Mouse (Mus musculus) adrenal gland, adult (tissue): ENCODE data around the gene Mrgprx1.

ENCODE experiments used
- DNase-seq, 2 experiments: peaks; one replicate each; pipeline ENCODE4 v3.0.0; 2022 to 2023; ENCODE audit warnings: low spot score in 1 of 2; ENCODE audit not compliant: inconsistent age in 2 of 2

Gene Mrgprx1

DNA sequence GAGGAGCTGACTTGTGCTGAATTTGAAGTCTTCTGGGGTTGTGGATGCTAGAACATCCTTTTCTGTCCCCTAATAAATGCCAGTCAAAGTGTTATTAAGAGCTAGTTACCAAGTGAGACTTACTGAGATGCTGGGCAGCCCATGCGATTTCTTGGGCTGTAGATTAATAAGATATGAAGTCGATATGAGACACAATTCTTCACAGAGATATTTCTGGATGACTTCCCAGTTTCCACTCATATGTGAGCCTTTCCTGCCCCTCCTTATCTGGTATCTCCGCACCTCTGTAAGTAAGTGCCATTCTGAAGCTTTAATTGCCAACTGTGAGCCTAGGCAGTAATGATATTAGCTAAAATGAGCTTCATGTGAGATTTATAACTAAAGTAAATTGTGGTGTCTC lies at the start of gene Mrgprx1:
Gene Mrgprx1 (minus strand): TSS at position 101 of the 400 bp plus-strand sequence.
- no peak for DNase-seq

- no peak for DNase-seq
These were observed 48.1 kb upstream of the Mrgprx1 start for GRCm38 (mm10) chr7:48075521-48075920.

DNA sequence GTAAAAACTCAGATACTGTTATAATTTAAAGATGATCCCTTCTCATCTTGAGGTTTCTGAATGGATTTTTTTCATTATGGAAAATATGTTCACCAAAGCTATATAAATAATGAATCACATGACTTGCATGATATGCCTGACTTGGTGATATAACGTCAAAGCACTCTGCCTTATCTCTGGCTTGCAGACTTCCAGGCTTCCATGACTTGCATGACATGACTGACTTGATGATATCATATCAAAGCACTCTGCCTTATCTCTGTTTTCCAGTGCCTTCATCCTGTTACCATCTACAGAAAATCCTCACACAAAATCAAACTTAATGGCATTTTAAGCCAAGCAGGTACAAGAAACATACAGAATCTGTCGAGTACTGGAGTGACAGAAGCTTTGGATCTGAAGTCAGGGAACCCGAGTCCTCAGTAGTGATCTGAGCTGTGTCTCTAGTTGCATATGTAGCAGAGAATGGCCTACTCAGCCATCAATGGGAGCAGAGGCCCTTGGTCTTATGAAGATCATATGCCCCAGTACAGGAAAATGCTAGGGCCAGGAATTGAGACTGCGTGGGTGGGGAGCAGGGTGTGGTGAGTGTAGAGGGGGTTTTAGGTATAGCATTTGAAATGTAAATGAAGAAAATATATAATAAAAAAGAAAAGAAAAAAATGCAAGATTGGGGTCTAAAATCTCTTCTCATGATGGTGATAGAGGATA lies 19.2 kb upstream of the Mrgprx1 start:
- DNase-seq, result no peak

GRCm38 (mm10) chr7:48044046-48044445 lies 16.6 kb upstream of the Mrgprx1 start:
- no peak for DNase-seq

DNA sequence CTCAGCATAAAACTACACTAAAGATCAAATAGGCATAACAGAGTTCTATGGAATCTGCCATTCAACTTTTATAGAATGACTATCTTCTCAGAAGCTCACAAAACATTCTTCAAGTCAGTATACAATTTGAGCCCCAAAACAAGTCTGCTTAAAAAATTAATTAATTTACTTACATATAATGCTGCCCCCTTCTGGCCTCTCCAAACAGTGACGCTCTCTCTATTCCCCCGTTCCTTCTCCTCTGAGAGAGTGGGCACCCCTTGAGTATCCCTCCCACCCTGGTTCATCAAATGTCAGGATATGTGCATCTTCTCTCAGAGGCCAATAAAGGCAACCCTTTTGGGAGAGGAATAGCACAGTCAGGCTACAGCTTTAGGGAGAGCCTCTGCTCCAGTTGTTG lies 9.5 kb downstream of the Mrgprx1 start:
- peak in 1 of 2 experiments; percentile 16 for DNase-seq

- no peak for DNase-seq
These were observed 31.7 kb downstream of the Mrgprx1 start for GRCm38 (mm10) chr7:47995689-47996088.

GRCm38 (mm10) chr7:47986752-47987151 lies 40.6 kb downstream of the Mrgprx1 start:
- peak in 1 of 2 experiments; percentile 18 for DNase-seq

GRCm38 (mm10) chr7:47981995-47982394 lies 45.4 kb downstream of the Mrgprx1 start, which contains the start of gene Mrgpra4:
TSS of gene Mrgpra4 (minus strand) at chr7:47982095.
- no peak for DNase-seq
